Mouse (Mus musculus): Measurements from ENCODE around the gene Lkaaear1. TPM values are rescaled to one million over a fixed set of nuclear protein-coding genes. Genes with fewer than 3 reads are reported as not detected.

Gene Lkaaear1
- not detected in 2 replicates for total RNA-seq (2021)
- long read RNA-seq, result 0 reads

- DNase-seq, result no peak
Observed at GRCm38 (mm10) chr2:181698241-181698640, at the start of gene Lkaaear1. Gene Lkaaear1, minus strand, starts transcription at chr2:181698442.

- DNase-seq, result no peak
Observed at GRCm38 (mm10) chr2:181730051-181730450, 31.8 kb upstream of the Lkaaear1 start.

GRCm38 (mm10) chr2:181727659-181728262 is 29.5 kb upstream of the Lkaaear1 start:
- DNase-seq, result no peak

GRCm38 (mm10) chr2:181722213-181722612 is 24.0 kb upstream of the Lkaaear1 start:
- peak; percentile 22 for DNase-seq

- no peak for DNase-seq
Observed at GRCm38 (mm10) chr2:181721200-181721599, 23.0 kb upstream of the Lkaaear1 start.

- no peak for DNase-seq
Observed at GRCm38 (mm10) chr2:181720061-181720460, 21.8 kb upstream of the Lkaaear1 start.

GRCm38 (mm10) chr2:181716991-181717390 is 18.7 kb upstream of the Lkaaear1 start:
- DNase-seq, result no peak

- no peak for DNase-seq
Observed at GRCm38 (mm10) chr2:181715382-181715781, 17.1 kb upstream of the Lkaaear1 start.

- DNase-seq, result no peak
Observed at GRCm38 (mm10) chr2:181714903-181715326, 16.7 kb upstream of the Lkaaear1 start, which contains the start of gene Oprl1. Gene Oprl1, plus strand, starts transcription at chr2:181715016.

- DNase-seq, result no peak
Observed at GRCm38 (mm10) chr2:181713749-181714148, 15.5 kb upstream of the Lkaaear1 start.

GRCm38 (mm10) chr2:181706668-181707067 is 8.4 kb upstream of the Lkaaear1 start:
- no peak for DNase-seq

- DNase-seq, result no peak
Observed at GRCm38 (mm10) chr2:181696801-181697420, 1.3 kb downstream of the Lkaaear1 start.

- no peak for DNase-seq
Observed at GRCm38 (mm10) chr2:181695776-181696175, 2.5 kb downstream of the Lkaaear1 start.

GRCm38 (mm10) chr2:181694581-181694980 is 3.7 kb downstream of the Lkaaear1 start:
- no peak for DNase-seq

- peak; percentile 89 for DNase-seq
Observed at GRCm38 (mm10) chr2:181693339-181694280, 4.6 kb downstream of the Lkaaear1 start, which contains the start of gene Rgs19. Gene Rgs19, minus strand, starts transcription at chr2:181693977.

GRCm38 (mm10) chr2:181692304-181692703 is 5.9 kb downstream of the Lkaaear1 start:
- DNase-seq, result no peak

GRCm38 (mm10) chr2:181691571-181691970 is 6.7 kb downstream of the Lkaaear1 start:
- DNase-seq, result no peak

GRCm38 (mm10) chr2:181691083-181691482 is 7.2 kb downstream of the Lkaaear1 start:
- DNase-seq, result no peak

GRCm38 (mm10) chr2:181689466-181690160 is 8.6 kb downstream of the Lkaaear1 start:
- no peak for DNase-seq

GRCm38 (mm10) chr2:181687586-181687985 is 10.7 kb downstream of the Lkaaear1 start:
- DNase-seq, result no peak

GRCm38 (mm10) chr2:181685686-181686085 is 12.6 kb downstream of the Lkaaear1 start:
- no peak for DNase-seq

- DNase-seq, result no peak
Observed at GRCm38 (mm10) chr2:181684713-181685112, 13.5 kb downstream of the Lkaaear1 start.

Measured in adrenal gland, postnatal 25 days (tissue).